Mouse (Mus musculus) embryonic fibroblast, embryonic 13.5 days (primary cell): ENCODE results near the gene Jhy. TPM values are rescaled to one million over a fixed set of nuclear protein-coding genes. Genes with fewer than 3 reads are reported as not detected.

Experiments
- H3K27ac ChIP-seq: 2 replicates; pipeline ENCODE4 v1.5.1; 2012; ENCODE audit warnings: low read length, control low read depth, inconsistent platforms; ENCODE audit not compliant: insufficient read depth
- H3K4me1 ChIP-seq: 2 replicates; pipeline ENCODE4 v1.6.1; 2011; ENCODE audit warnings: low read length; ENCODE audit not compliant: control insufficient read depth, insufficient read depth
- H3K4me3 ChIP-seq: 2 replicates; pipeline ENCODE4 v1.5.1; 2011; ENCODE audit warnings: mild to moderate bottlenecking, control low read depth, low read length; ENCODE audit not compliant: insufficient read depth
- CTCF ChIP-seq: IDR thresholded peaks from 2 replicates; pipeline ENCODE4 v1.5.1; 2011; ENCODE audit warnings: mild to moderate bottlenecking, control low read depth, low read length, moderate library complexity, borderline replicate concordance; ENCODE audit not compliant: insufficient read depth
- POLR2A ChIP-seq: IDR thresholded peaks from 2 replicates; pipeline ENCODE4 v1.6.1; 2011; ENCODE audit warnings: low read depth, mild to moderate bottlenecking, control low read depth, low read length, moderate library complexity
- polyA plus RNA-seq: library from polyadenylated mRNA; stranded (reverse); fragments of >200 nt; gene quantifications from 2 replicates; pipeline ENCODE4 v1.2.4, GENCODE M21; 2011; ENCODE audit warnings: low read depth; ENCODE audit not compliant: missing spikeins, insufficient read length

The Jhy gene
- polyA plus RNA-seq, 1 experiment, result not detected

GRCm38 (mm10) chr9:40933323-40933722 lies 30.6 kb downstream of the Jhy start:
- Histone ChIP-seq H3K4me1 (no peaks in the 10 kb centered on the region), H3K4me3 (no peak overlapping the region), H3K27ac (no peak overlapping the region)
- TF ChIP-seq POLR2A, result no peak
- TF ChIP-seq CTCF, result no peak

GRCm38 (mm10) chr9:40927351-40927980 lies 36.5 kb downstream of the Jhy start:
- no peak overlapping the region for H3K4me3 ChIP-seq
- H3K4me1 ChIP-seq, result no peaks in the 10 kb centered on the region
- TF ChIP-seq CTCF (no peak), POLR2A (no peak)
- no peak overlapping the region for H3K27ac ChIP-seq

GRCm38 (mm10) chr9:40917871-40918613 lies 45.9 kb downstream of the Jhy start:
- no peak for TF ChIP-seq POLR2A
- TF ChIP-seq CTCF, result no peak
- Histone ChIP-seq H3K4me1 (no peaks in the 10 kb centered on the region), H3K4me3 (no peak overlapping the region), H3K27ac (no peak overlapping the region)

- Histone ChIP-seq H3K4me3 (no peak overlapping the region), H3K27ac (no peak overlapping the region), H3K4me1 (no peaks in the 10 kb centered on the region)
- TF ChIP-seq CTCF, result no peak
Measured at GRCm38 (mm10) chr9:40908915-40909314, 55.0 kb downstream of the Jhy start.

GRCm38 (mm10) chr9:40908411-40908810 lies 55.5 kb downstream of the Jhy start:
- TF ChIP-seq CTCF (no peak), POLR2A (no peak)
- Histone ChIP-seq H3K27ac (no peak overlapping the region), H3K4me1 (no peaks in the 10 kb centered on the region), H3K4me3 (no peak overlapping the region)

- Histone ChIP-seq H3K4me1 (no peaks in the 10 kb centered on the region), H3K4me3 (no peak overlapping the region), H3K27ac (no peak overlapping the region)
- TF ChIP-seq POLR2A (no peak), CTCF (no peak)
Measured at GRCm38 (mm10) chr9:40907413-40907812, 56.5 kb downstream of the Jhy start.

- Histone ChIP-seq H3K4me1 (no peaks in the 10 kb centered on the region), H3K4me3 (no peak overlapping the region), H3K27ac (no peak overlapping the region)
- TF ChIP-seq CTCF, result no peak
- no peak for TF ChIP-seq POLR2A
Measured at GRCm38 (mm10) chr9:40892456-40892855, 71.5 kb downstream of the Jhy start.

- no peak overlapping the region for H3K27ac ChIP-seq
- H3K4me1 ChIP-seq, result no peaks in the 10 kb centered on the region
- no peak for TF ChIP-seq POLR2A
- no peak for TF ChIP-seq CTCF
- H3K4me3 ChIP-seq, result no peak overlapping the region
Measured at GRCm38 (mm10) chr9:40889389-40889788, 74.5 kb downstream of the Jhy start.

GRCm38 (mm10) chr9:40885669-40886068 lies 78.2 kb downstream of the Jhy start:
- Histone ChIP-seq H3K4me3 (no peak overlapping the region), H3K27ac (no peak overlapping the region), H3K4me1 (no peaks in the 10 kb centered on the region)
- TF ChIP-seq CTCF (no peak), POLR2A (no peak)

- TF ChIP-seq CTCF (no peak), POLR2A (no peak)
- H3K27ac ChIP-seq, result no peak overlapping the region
- H3K4me3 ChIP-seq, result no peak overlapping the region
- no peaks in the 10 kb centered on the region for H3K4me1 ChIP-seq
Measured at GRCm38 (mm10) chr9:40878998-40879397, 84.9 kb downstream of the Jhy start.
